Mouse (Mus musculus) C2C12 (cell line): Measurements from ENCODE around the gene Prr12.

Source experiments
- CEBPB ChIP-seq: IDR thresholded peaks from one replicate; pipeline ENCODE4 v1.6.1; 2011; ENCODE audit warnings: low read depth, mild to moderate bottlenecking, control low read depth, moderate library complexity
- CTCF ChIP-seq: IDR thresholded peaks from one replicate; pipeline ENCODE4 v1.5.1; 2011; ENCODE audit not compliant: control insufficient read depth, insufficient read depth, insufficient read length
- MAX ChIP-seq: IDR thresholded peaks from one replicate; pipeline ENCODE4 v1.6.1; 2011; ENCODE audit warnings: mild to moderate bottlenecking, control low read depth
- MYOG ChIP-seq: IDR thresholded peaks from one replicate; pipeline ENCODE4 v1.6.1; 2011; ENCODE audit not compliant: control insufficient read depth, insufficient read length; ENCODE audit errors: extremely low read depth

GRCm38 (mm10) chr7:44998501-44998955 is 54.2 kb downstream of the Prr12 start, which contains the start of gene Bcl2l12:
- TF ChIP-seq CEBPB (no peak), MAX (peak; percentile 58), CTCF (no peak), MYOG (no peak)
